Mouse (Mus musculus) brain, embryonic 14.5 days (tissue): ENCODE data around the gene Col7a1. TPM values are rescaled to one million over a fixed set of nuclear protein-coding genes. Genes with fewer than 3 reads are reported as not detected.

Source experiments
- DNase-seq: peaks from one replicate; pipeline ENCODE4 v3.0.0-alpha.2; 2011; ENCODE audit warnings: low read depth
- CTCF ChIP-seq: fragments of 200-500 bp; IDR thresholded peaks from 2 replicates; pipeline ENCODE4 v1.5.1; 2012; ENCODE audit warnings: inconsistent platforms, mild to moderate bottlenecking, moderate library complexity, borderline replicate concordance; ENCODE audit not compliant: insufficient read depth, insufficient read length; ENCODE audit errors: extremely low read depth
- POLR2A ChIP-seq: fragments of 200-500 bp; IDR thresholded peaks from 2 replicates; pipeline ENCODE4 v1.6.1; 2012; ENCODE audit warnings: mild to moderate bottlenecking, inconsistent platforms, borderline replicate concordance; ENCODE audit not compliant: poor library complexity, insufficient read depth, insufficient read length, severe bottlenecking; ENCODE audit errors: extremely low read depth
- polyA plus RNA-seq: library from polyadenylated mRNA; depleted of rRNA; stranded (reverse); fragments of >200 nt; gene quantifications from 2 replicates; pipeline ENCODE4 v1.2.3, GENCODE M21; 2012; rRNA removed

Col7a1 gene
- polyA plus RNA-seq: 7.5 and 8.3 TPM in 2 replicates

GRCm38 (mm10) chr9:108953081-108953636, at the start of gene Col7a1:
Col7a1 (plus strand) TSS chr9:108953586.
- DNase-seq: no peak
- TF ChIP-seq POLR2A (no peak), CTCF (no peak)

- DNase-seq: no peak
- TF ChIP-seq CTCF (no peak), POLR2A (no peak)
These were observed 41.1 kb upstream of the Col7a1 start for GRCm38 (mm10) chr9:108912308-108912707.

- TF ChIP-seq CTCF (no peak), POLR2A (no peak)
- no peak for DNase-seq
These were observed 40.2 kb upstream of the Col7a1 start for GRCm38 (mm10) chr9:108913161-108913560.

- TF ChIP-seq CTCF (no peak), POLR2A (no peak)
- DNase-seq: no peak
These were observed 39.8 kb upstream of the Col7a1 start for GRCm38 (mm10) chr9:108913621-108914020.

- DNase-seq: peak; percentile 75
- no peak for TF ChIP-seq POLR2A
- TF ChIP-seq CTCF: no peak
These were observed 38.9 kb upstream of the Col7a1 start, which contains the start of gene Tmem89 for GRCm38 (mm10) chr9:108914491-108914890. Tmem89 (plus strand) TSS chr9:108914619.

- TF ChIP-seq POLR2A (no peak), CTCF (no peak)
- no peak for DNase-seq
These were observed 27.5 kb upstream of the Col7a1 start for GRCm38 (mm10) chr9:108925897-108926296.

GRCm38 (mm10) chr9:108928424-108928823, 25.0 kb upstream of the Col7a1 start:
- TF ChIP-seq POLR2A (no peak), CTCF (no peak)
- no peak for DNase-seq

- no peak for DNase-seq
- TF ChIP-seq CTCF (no peak), POLR2A (no peak)
These were observed 17.4 kb upstream of the Col7a1 start for GRCm38 (mm10) chr9:108935991-108936390.

GRCm38 (mm10) chr9:108936418-108937364, 16.7 kb upstream of the Col7a1 start, which contains the start of gene Uqcrc1:
Uqcrc1 (plus strand) TSS chr9:108936633.
- DNase-seq: peak; percentile 99
- TF ChIP-seq CTCF (peak; percentile 92), POLR2A (peak; percentile 69; the same call in 1 of the 2 replicates)

GRCm38 (mm10) chr9:108945111-108945510, 8.3 kb upstream of the Col7a1 start:
- TF ChIP-seq POLR2A (no peak), CTCF (no peak)
- DNase-seq: no peak

GRCm38 (mm10) chr9:108945608-108946007, 7.8 kb upstream of the Col7a1 start:
- DNase-seq: no peak
- no peak for TF ChIP-seq CTCF
- no peak for TF ChIP-seq POLR2A
